Mouse (Mus musculus) testis, adult 2 months (tissue): ENCODE measurements at regions not wholly inside any gene's neighbourhood (a gene's known extent, or its start where the extent isn't known, plus 50 kb on each side); places are given as distances from the start of the nearest gene placed in this dataset.

ENCODE experiments used
- CTCF ChIP-seq: fragments of 200-500 bp; IDR thresholded peaks from 2 replicates; pipeline ENCODE4 v1.5.1; 2012; ENCODE audit warnings: low read depth, mild to moderate bottlenecking, inconsistent platforms, low read length, moderate library complexity; ENCODE audit not compliant: control insufficient read depth, insufficient read depth, insufficient replicate concordance
- POLR2A ChIP-seq: fragments of 200-500 bp; IDR thresholded peaks from 2 replicates; pipeline ENCODE4 v1.6.1; 2012; ENCODE audit warnings: low read depth, mild to moderate bottlenecking, inconsistent platforms, low read length, moderate library complexity; ENCODE audit not compliant: control insufficient read depth

- TF ChIP-seq POLR2A (no peak), CTCF (no peak)
Observed at GRCm38 (mm10) chr5:118354871-118355270, 109.8 kb downstream of the 2410131K14Rik start.
